Mouse (Mus musculus): Measurements from ENCODE around the gene Ndst4. TPM values are rescaled to one million over a fixed set of nuclear protein-coding genes. Genes with fewer than 3 reads are reported as not detected.

Gene Ndst4
- not detected for total RNA-seq (2023)

DNA sequence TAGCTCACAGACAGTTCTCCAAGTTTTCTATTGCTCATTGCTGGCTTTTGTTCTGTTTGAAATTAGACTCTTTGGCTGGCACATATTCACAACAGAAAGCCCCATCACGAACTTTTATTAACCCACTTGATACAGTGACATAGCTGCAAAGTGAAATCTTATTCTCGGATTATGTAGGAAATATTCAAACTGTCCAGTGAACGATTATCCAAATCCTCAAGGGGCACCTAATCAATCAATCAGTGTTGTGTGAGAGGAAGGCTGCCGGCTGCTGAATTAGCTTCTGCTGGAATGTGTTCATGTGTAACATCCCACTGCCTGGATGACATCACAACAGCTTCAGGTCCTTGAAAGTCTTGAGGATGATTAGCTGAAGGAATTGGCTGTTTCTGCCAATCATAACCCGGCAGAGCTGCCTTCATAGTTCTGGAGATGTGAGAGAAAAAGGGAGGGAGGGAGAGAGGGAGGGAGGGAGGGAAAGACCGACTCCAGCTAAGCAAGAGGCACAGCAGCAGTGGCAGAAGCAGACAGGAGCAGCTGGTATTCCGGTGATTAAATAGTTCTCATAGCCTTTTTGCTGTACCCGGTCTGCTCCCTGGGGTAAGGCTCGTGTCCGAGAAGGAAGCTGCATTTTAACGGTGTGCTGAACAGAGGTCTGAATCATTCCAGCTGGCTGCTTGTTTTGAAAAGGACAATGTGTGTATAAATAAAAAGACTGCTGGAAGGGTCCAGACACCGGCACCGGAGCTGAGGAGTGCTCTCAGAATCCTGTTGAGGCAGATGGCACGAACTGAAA is at the start of gene Ndst4:
Gene Ndst4 (plus strand): TSS at position 476 of the 796 bp plus-strand sequence.

